Mouse (Mus musculus): ENCODE measurements around the gene Hoxd8.

GRCm38 (mm10) chr2:74734451-74734850 lies 30.0 kb downstream of the Hoxd8 start:
- TF ChIP-seq POLR2A (IDR thresholded peaks at IDR 0.05; ENCODE audit: borderline replicate concordance, control insufficient read depth, low read depth, low read length) (no peak), CTCF (IDR thresholded peaks at IDR 0.05; ENCODE audit: control insufficient read depth, insufficient read depth, low read length) (no peak)

All from bone marrow, adult 2 months (tissue).